Mouse (Mus musculus) lung, postnatal 0 days (tissue): ENCODE measurements around the gene Efna4.

ENCODE experiments used
- CTCF ChIP-seq: IDR thresholded peaks from 2 replicates; pipeline ENCODE4 v1.5.1; 2016; ENCODE audit warnings: antibody characterized with exemption, mild to moderate bottlenecking
- EP300 ChIP-seq: IDR thresholded peaks from 2 replicates; pipeline ENCODE4 v1.6.1; 2016; ENCODE audit warnings: antibody characterized with exemption, mild to moderate bottlenecking, control low read depth

- TF ChIP-seq CTCF (no peak), EP300 (no peak)
These were observed 43.4 kb upstream of the Efna4 start for GRCm38 (mm10) chr3:89381233-89381632.
